Comparison of ENCODE assay signal across 50 mouse cellular contexts in the genomic region with DNA sequence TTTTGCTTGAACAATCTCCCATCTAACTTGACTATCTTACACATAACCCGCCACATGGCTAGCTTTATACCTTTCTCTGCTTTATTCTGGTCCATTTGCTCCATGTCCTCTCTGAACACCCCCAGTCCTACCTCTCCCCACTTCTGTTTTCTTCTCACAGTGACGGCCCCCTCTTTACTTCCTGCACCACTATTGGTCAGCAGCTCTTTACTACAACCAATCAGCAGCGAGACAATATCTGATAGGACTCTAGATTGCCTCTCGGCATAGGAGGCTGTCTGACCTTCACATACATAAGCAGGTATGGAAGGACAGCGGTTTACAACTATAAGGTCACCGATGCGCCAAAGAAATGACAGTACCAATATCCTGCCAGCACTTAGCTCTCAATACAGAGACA. TPM values are rescaled to one million over a fixed set of nuclear protein-coding genes. Genes with fewer than 3 reads are reported as not detected.
"Had no signal": no experiment of that assay in that cellular context is flagged by ENCODE, and none has a peak within 500 bp of the region (broad histone marks: within the 10 kb centered on the region; RNA-seq: fewer than 3 reads in every experiment).

No protein-coding gene starts in this region.

- H3K36me3 ChIP-seq: hindbrain, embryonic 10.5 days; hindbrain, embryonic 12.5 days; hindbrain, embryonic 13.5 days; hindbrain, embryonic 15.5 days; intestine, embryonic 15.5 days; kidney, embryonic 15.5 days had no signal

- H3K27me3 ChIP-seq: heart, embryonic 12.5 days; heart, embryonic 13.5 days; heart, embryonic 15.5 days; hindbrain, embryonic 12.5 days; hindbrain, embryonic 13.5 days; hindbrain, embryonic 15.5 days; intestine, embryonic 15.5 days; kidney, embryonic 15.5 days had no signal

- H3K9ac ChIP-seq: heart, embryonic 12.5 days; heart, embryonic 13.5 days; heart, embryonic 15.5 days; hindbrain, embryonic 12.5 days; hindbrain, embryonic 13.5 days; hindbrain, embryonic 14.5 days; hindbrain, embryonic 15.5 days; intestine, embryonic 15.5 days; kidney, embryonic 15.5 days had no signal

- H3K9me3 ChIP-seq: heart, embryonic 12.5 days; heart, embryonic 13.5 days; heart, embryonic 15.5 days; hindbrain, embryonic 10.5 days; hindbrain, embryonic 12.5 days; hindbrain, embryonic 13.5 days; hindbrain, embryonic 15.5 days; intestine, embryonic 15.5 days; kidney, embryonic 15.5 days had no signal

- H3K4me3 ChIP-seq: heart, embryonic 12.5 days; heart, embryonic 13.5 days; heart, embryonic 15.5 days; hindbrain, embryonic 10.5 days; hindbrain, embryonic 12.5 days; hindbrain, embryonic 13.5 days; hindbrain, embryonic 15.5 days; intestine, embryonic 15.5 days; kidney, embryonic 15.5 days; layer of hippocampus, adult 2 months; left cerebral cortex, adult 2 months had no signal

- H3K27ac ChIP-seq: heart, embryonic 13.5 days; heart, embryonic 15.5 days; hindbrain, embryonic 10.5 days; hindbrain, embryonic 12.5 days; hindbrain, embryonic 13.5 days; hindbrain, embryonic 14.5 days; hindbrain, embryonic 15.5 days; hindbrain, postnatal 0 days; intestine, embryonic 15.5 days; kidney, embryonic 15.5 days; kidney, postnatal 0 days; layer of hippocampus, adult 2 months; left cerebral cortex, adult 2 months had no signal

- H3K4me1 ChIP-seq: hindbrain, embryonic 10.5 days; hindbrain, embryonic 12.5 days; hindbrain, embryonic 13.5 days; hindbrain, embryonic 15.5 days; intestine, embryonic 15.5 days; kidney, embryonic 15.5 days had no signal

- DNase-seq: heart, postnatal 10 days; heart, postnatal 14 days; heart, postnatal 36 days; kidney, adult 11 months; kidney, adult 18-20 months; kidney, adult 2 months; kidney, adult 8-10 months; kidney, adult 9 months; kidney, postnatal 10 days; kidney, postnatal 14 days; kidney, postnatal 25 days; kidney, postnatal 36 days; kidney, postnatal 4 days; layer of hippocampus, adult 9-11 months; layer of hippocampus, postnatal 36 days had no signal

RNA-seq across cellular contexts. Expression of a gene that starts 39.6 kb away (rescaled TPM):
- total RNA-seq: heart, postnatal 10 days; heart, postnatal 14 days; heart, postnatal 25 days; heart, postnatal 36 days; hematopoietic stem cell, adult 5-6 weeks; hindbrain, postnatal 0 days; layer of hippocampus, adult 18-20 months; layer of hippocampus, adult 2 months; layer of hippocampus, adult 8-10 months; layer of hippocampus, postnatal 10 days; layer of hippocampus, postnatal 14 days; layer of hippocampus, postnatal 25 days; layer of hippocampus, postnatal 36 days; left cerebral cortex, adult 18-20 months; left cerebral cortex, adult 2 months; left cerebral cortex, adult 8-10 months had no signal
- polyA plus RNA-seq: heart, embryonic 12.5 days; heart, embryonic 13.5 days; heart, embryonic 14.5 days; heart, embryonic 15.5 days; heart, embryonic 16.5 days; heart, postnatal 0 days; hindbrain, embryonic 10.5 days; hindbrain, embryonic 11.5 days; hindbrain, embryonic 12.5 days; hindbrain, embryonic 13.5 days; hindbrain, embryonic 14.5 days; inflammation-experienced regulatory T-cells, adult 6 months; intestine, embryonic 14.5 days; intestine, embryonic 15.5 days; intestine, embryonic 16.5 days; intestine, postnatal 0 days; kidney, adult 2 months; kidney, embryonic 14.5 days; kidney, embryonic 15.5 days; kidney, embryonic 16.5 days; kidney, postnatal 0 days; large intestine, adult 2 months had no signal

RNA-seq across cellular contexts. Expression of a gene that starts 52.8 kb away (rescaled TPM):
- total RNA-seq: heart, postnatal 10 days; heart, postnatal 14 days; heart, postnatal 25 days; heart, postnatal 36 days; hematopoietic stem cell, adult 5-6 weeks; hindbrain, postnatal 0 days; layer of hippocampus, adult 18-20 months; layer of hippocampus, adult 2 months; layer of hippocampus, adult 8-10 months; layer of hippocampus, postnatal 10 days; layer of hippocampus, postnatal 14 days; layer of hippocampus, postnatal 25 days; layer of hippocampus, postnatal 36 days; left cerebral cortex, adult 18-20 months; left cerebral cortex, adult 2 months; left cerebral cortex, adult 8-10 months had no signal
- polyA plus RNA-seq: heart, embryonic 12.5 days; heart, embryonic 13.5 days; heart, embryonic 14.5 days; heart, embryonic 15.5 days; hindbrain, embryonic 10.5 days; hindbrain, embryonic 12.5 days; hindbrain, embryonic 13.5 days; hindbrain, embryonic 15.5 days; hindbrain, embryonic 16.5 days; hindbrain, postnatal 0 days; inflammation-experienced regulatory T-cells, adult 6 months; intestine, embryonic 14.5 days; intestine, embryonic 15.5 days; intestine, embryonic 16.5 days; intestine, postnatal 0 days; kidney, adult 2 months; kidney, embryonic 14.5 days; kidney, embryonic 15.5 days; kidney, embryonic 16.5 days; large intestine, adult 2 months had no signal
